Mouse (Mus musculus) hindbrain, postnatal 0 days (tissue): Measurements from ENCODE around the gene Kcnab1. TPM values are rescaled to one million over a fixed set of nuclear protein-coding genes. Genes with fewer than 3 reads are reported as not detected.

ENCODE experiments used
- ATAC-seq: fragments of 200-750 bp; cut with Nextera tagmentation; 2 replicates; pipeline ENCODE4 v1.8.0; 2017; ENCODE audit warnings: mild to moderate bottlenecking, moderate TSS enrichment, moderate library complexity
- DNase-seq: peaks from one replicate; pipeline ENCODE4 v3.0.0-alpha.2; 2015; ENCODE audit warnings: low spot score
- H3K27ac ChIP-seq: fragments of 300-500 bp; sonication (generic); 2 replicates; pipeline ENCODE4 v1.5.1; 2014; ENCODE audit warnings: mild to moderate bottlenecking
- H3K27me3 ChIP-seq: fragments of 300-500 bp; sonication (generic); 2 replicates; pipeline ENCODE4 v1.6.1; 2014; ENCODE audit warnings: low read length, mixed read lengths; ENCODE audit not compliant: insufficient read depth
- H3K36me3 ChIP-seq: fragments of 300-500 bp; sonication (generic); 2 replicates; pipeline ENCODE4 v1.6.1; 2014; ENCODE audit warnings: low read length, mixed read lengths; ENCODE audit not compliant: insufficient read depth
- H3K4me1 ChIP-seq: fragments of 300-500 bp; sonication (generic); 2 replicates; pipeline ENCODE4 v1.6.1; 2014; ENCODE audit warnings: antibody characterized with exemption, low read length, mixed read lengths; ENCODE audit not compliant: insufficient read depth
- H3K4me2 ChIP-seq: fragments of 300-500 bp; sonication (generic); 2 replicates; pipeline ENCODE4 v1.6.1; 2014; ENCODE audit warnings: low read depth, mild to moderate bottlenecking, low read length, moderate library complexity, mixed read lengths
- H3K4me3 ChIP-seq: fragments of 300-500 bp; sonication (generic); 2 replicates; pipeline ENCODE4 v1.5.1; 2014; ENCODE audit warnings: low read length
- H3K9ac ChIP-seq: fragments of 300-500 bp; sonication (generic); replicated peaks from 2 replicates; pipeline ENCODE4 v1.6.1; 2014; ENCODE audit warnings: mild to moderate bottlenecking, low read length, moderate library complexity, mixed read lengths
- H3K9me3 ChIP-seq: fragments of 300-500 bp; sonication (generic); 2 replicates; pipeline ENCODE4 v1.6.1; 2016; ENCODE audit warnings: low read length, mixed read lengths
- CTCF ChIP-seq: IDR thresholded peaks from 2 replicates; pipeline ENCODE4 v1.5.1; 2016; ENCODE audit warnings: antibody characterized with exemption, control low read depth, low read depth
- WGBS: fragments of 180-500 bp; shearing (Covaris S2); extraction: QIAGEN DNeasy Blood & Tissue Kit; methylation state at CpG from one replicate; pipeline ENCODE4 v1.1.7; 2014; 5-methylcytosine and 5-hydroxymethylcytosine counted together
- polyA plus RNA-seq: library from polyadenylated mRNA; unstranded; fragments of >200 nt; fragmentation: Nextera tagmentation; extraction: Ambion mirVana; gene quantifications from 2 replicates; pipeline ENCODE4 v1.2.1, GENCODE M21; 2015
- total RNA-seq: library from RNA; depleted of rRNA; stranded (reverse); fragments of >200 nt; gene quantifications from 2 replicates; pipeline ENCODE4 v1.2.3, GENCODE M21; 2014

Gene Kcnab1
- total and polyA plus RNA-seq, 2 experiments from 2014 or later, result 6.3 to 11.3 TPM

DNA sequence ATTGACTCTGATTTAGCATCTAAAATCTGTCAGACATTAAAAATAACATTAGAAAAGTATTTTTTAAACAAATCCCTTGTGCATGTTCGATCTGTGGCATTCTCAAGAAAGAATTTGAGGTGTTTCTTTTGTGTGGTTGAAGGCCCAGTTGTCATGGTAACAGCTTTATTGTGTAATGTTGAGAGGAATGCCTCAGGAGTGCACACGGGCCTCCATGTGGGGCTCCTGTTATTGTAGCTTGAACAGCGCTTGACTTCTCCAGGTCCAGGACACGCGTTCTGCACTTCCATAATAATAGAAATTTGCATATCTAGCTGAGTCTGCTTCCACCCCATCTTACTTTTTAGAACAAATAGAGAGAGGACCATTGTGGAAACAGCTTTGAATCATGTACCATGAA is 36.0 kb downstream of the Kcnab1 start:
- Histone ChIP-seq H3K4me3 (no peak overlapping the region), H3K4me1 (no peaks in the 10 kb centered on the region), H3K27me3 (no peaks in the 10 kb centered on the region), H3K36me3 (no peaks in the 10 kb centered on the region), H3K9me3 (no peaks in the 10 kb centered on the region), H3K9ac (no peak overlapping the region), H3K27ac (no peak overlapping the region), H3K4me2 (no peak overlapping the region)
- 14% methylated on average over 5 of the region's 5 CpGs for WGBS
- no peak for TF ChIP-seq CTCF
- peak; percentile 47 for DNase-seq
- 0 out of 2 replicates have a peak, but pooled peaks have one; percentile 51 for ATAC-seq

DNA sequence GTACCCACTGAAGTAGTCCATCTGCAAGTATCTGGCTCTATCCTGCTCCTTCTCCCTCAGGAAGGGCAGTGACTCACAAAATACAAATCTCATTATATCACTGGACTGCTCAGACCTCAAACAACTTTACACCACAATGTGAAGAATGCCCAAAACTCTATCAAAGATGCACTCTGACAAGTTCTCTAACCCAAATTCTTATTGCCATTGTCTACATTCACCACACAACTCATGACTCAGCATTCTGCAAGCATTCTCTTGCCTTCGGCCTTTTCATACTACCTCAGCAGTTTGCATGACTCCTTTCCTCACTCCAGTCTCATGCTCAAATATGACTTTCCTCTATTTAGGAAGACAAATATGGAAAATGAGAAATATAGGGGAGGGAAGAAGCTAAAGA is 42.6 kb downstream of the Kcnab1 start:
- no peak for DNase-seq
- no peak overlapping the region for H3K4me3 ChIP-seq
- H3K27ac ChIP-seq, result no peak overlapping the region
- H3K9ac ChIP-seq, result no peak overlapping the region
- H3K4me2 ChIP-seq, result no peak overlapping the region
- no peaks in the 10 kb centered on the region for H3K27me3 ChIP-seq
- no peak for ATAC-seq
- no peaks in the 10 kb centered on the region for H3K36me3 ChIP-seq
- H3K9me3 ChIP-seq, result no peaks in the 10 kb centered on the region
- WGBS, result 81% methylated on average over 1 of the region's 1 CpGs
- no peaks in the 10 kb centered on the region for H3K4me1 ChIP-seq
- TF ChIP-seq CTCF, result no peak

DNA sequence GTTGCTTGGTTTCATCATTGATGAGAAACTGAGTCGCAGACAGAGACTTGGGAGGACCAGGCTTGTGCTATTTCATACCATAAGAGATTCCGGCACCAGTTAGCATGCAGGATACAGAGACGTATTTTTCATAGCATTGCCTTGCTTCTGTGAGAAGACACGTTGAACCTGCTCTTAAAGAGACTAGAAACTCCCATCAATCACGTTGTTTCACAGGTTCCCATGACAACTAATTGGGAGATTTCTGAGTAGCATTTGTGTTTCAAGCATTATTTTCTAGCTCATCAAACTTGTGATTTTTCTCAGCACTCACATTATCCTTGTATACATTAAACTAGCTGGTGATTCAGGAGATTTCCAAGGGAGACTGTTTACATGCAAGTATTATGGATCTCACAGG is 63.8 kb downstream of the Kcnab1 start:
- TF ChIP-seq CTCF, result no peak
- 61% methylated on average over 5 of the region's 5 CpGs for WGBS
- peak; percentile 17 for DNase-seq

DNA sequence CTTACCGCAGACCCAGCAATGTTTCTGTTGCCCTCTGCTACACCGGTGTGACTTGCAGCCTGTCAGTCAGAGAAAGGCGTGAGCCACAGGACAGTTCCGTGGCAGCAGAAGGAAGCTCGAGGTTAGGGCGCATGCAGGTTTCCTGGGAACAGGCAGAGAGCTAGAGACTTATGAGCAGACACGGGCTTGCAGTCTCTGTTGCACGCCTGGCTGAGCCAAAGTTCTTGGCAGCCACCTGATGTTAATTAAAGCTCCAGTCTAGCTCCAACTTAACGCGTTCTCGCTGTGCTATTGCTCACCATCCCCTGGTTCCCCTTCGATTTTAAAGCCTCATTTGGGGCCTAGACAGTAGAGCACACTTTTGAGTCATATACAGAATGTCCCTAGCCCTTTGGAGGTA is 65.4 kb downstream of the Kcnab1 start:
- Histone ChIP-seq H3K9me3 (no peaks in the 10 kb centered on the region), H3K27ac (no peak overlapping the region), H3K4me3 (no peak overlapping the region), H3K4me2 (no peak overlapping the region), H3K27me3 (no peaks in the 10 kb centered on the region), H3K36me3 (no peaks in the 10 kb centered on the region), H3K4me1 (no peaks in the 10 kb centered on the region), H3K9ac (no peak overlapping the region)
- no peak for TF ChIP-seq CTCF
- 58% methylated on average over 12 of the region's 12 CpGs for WGBS
- ATAC-seq, result 0 out of 2 replicates have a peak, but pooled peaks have one; percentile 18
- DNase-seq, result peak; percentile 53

More for the DNA sequence above, 63.8 kb downstream of the Kcnab1 start:
- no peak for ATAC-seq
- H3K27ac ChIP-seq, result no peak overlapping the region
- H3K4me3 ChIP-seq, result no peak overlapping the region
- no peak overlapping the region for H3K4me2 ChIP-seq
- H3K4me1 ChIP-seq, result no peaks in the 10 kb centered on the region
- no peaks in the 10 kb centered on the region for H3K9me3 ChIP-seq
- H3K36me3 ChIP-seq, result no peaks in the 10 kb centered on the region
- H3K9ac ChIP-seq, result no peak overlapping the region
- no peaks in the 10 kb centered on the region for H3K27me3 ChIP-seq

DNA sequence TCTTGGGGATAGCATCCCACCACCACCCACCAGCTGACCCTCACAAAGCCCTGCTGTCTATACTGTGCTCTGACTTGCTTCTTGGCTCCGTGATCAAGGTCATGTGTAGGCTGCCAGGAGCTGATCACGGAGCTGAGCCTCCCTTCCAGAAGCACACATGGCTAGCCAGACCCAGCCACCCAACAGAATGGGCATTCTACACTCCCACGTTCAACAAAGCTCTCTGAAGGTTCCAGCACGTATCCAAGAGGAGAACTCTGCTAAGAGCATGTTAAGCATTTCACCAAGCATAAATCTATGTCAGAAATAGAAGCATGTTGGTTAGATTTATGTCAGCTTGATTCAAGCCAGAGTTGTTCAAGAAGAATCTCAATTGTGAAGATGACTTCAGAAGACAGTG is 66.6 kb downstream of the Kcnab1 start:
- 78% methylated on average over 4 of the region's 4 CpGs for WGBS
- Histone ChIP-seq H3K4me3 (no peak overlapping the region), H3K27ac (no peak overlapping the region), H3K4me2 (no peak overlapping the region), H3K9ac (no peak overlapping the region), H3K27me3 (no peaks in the 10 kb centered on the region), H3K9me3 (no peaks in the 10 kb centered on the region), H3K4me1 (no peaks in the 10 kb centered on the region), H3K36me3 (no peaks in the 10 kb centered on the region)
- ATAC-seq (no peak), DNase-seq (no peak)
- TF ChIP-seq CTCF, result no peak

DNA sequence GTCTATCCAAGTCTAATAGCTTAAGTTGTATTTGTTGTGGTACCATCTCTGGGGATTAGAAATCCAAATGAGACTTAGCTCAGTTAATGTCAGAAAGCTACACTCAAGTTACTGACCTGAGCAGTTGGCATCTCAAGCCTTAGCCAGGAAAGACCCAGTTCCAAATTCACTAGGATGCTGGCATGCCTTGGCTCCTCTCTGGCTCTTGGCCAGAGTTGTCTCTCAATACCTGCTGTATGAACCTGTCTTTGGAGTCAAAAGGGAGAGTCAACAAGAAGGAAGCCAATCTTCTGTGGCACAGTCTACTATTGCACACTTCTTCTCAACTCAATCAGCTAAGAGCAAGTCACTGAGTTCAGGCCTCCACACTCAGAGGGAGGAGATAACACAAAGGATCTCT is 67.7 kb downstream of the Kcnab1 start:
- no peaks in the 10 kb centered on the region for H3K27me3 ChIP-seq
- no peak overlapping the region for H3K4me3 ChIP-seq
- H3K36me3 ChIP-seq, result no peaks in the 10 kb centered on the region
- H3K4me2 ChIP-seq, result no peak overlapping the region
- DNase-seq, result no peak
- no peak for TF ChIP-seq CTCF
- H3K27ac ChIP-seq, result no peak overlapping the region
- H3K9me3 ChIP-seq, result no peaks in the 10 kb centered on the region
- no peak overlapping the region for H3K9ac ChIP-seq
- ATAC-seq, result no peak
- no peaks in the 10 kb centered on the region for H3K4me1 ChIP-seq

DNA sequence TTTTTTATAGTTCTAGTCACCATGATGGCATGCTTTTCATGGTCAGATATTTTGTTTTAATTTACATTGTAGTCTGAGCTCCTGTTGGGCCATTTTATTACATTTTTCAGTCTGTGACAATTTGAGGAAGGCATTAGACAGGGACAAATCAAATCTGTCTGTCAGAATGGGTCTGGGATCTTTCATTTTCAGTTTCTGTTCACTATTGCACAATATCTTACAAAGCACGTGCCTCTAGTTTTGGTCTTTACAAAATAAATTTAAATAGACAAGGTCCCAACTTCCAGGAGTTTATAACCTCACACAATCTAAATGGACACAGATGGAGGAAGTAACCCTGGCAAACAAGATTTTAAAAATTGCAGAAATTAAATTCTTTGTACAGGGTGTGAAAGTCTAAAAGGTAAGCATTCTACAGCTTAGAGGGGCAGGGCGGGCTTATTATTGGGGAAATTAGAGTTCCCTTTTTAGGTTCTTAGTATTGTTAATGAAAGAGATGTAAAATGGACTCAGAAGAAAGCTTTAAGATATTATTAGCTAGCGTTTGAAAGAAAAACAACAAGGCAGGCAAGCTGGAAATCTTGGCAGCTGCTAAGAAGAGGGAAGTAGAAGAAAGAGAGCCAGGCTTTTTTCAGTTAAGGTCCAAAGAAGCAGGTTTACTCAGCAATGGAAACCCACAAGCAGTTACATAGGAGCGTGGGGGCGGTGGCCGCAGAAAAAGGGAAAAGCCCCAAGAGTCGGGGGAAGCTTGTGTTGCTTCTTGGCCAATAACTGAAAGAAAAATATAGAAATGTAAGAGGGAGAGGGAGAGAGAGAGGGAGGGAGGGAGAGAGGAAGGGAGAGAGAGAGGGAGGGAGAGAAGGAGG is 78.9 kb downstream of the Kcnab1 start:
- Histone ChIP-seq H3K9ac (no peak overlapping the region), H3K4me1 (no peaks in the 10 kb centered on the region), H3K4me3 (no peak overlapping the region), H3K36me3 (no peaks in the 10 kb centered on the region), H3K27ac (no peak overlapping the region), H3K4me2 (no peak overlapping the region), H3K9me3 (no peaks in the 10 kb centered on the region), H3K27me3 (no peaks in the 10 kb centered on the region)
- DNase-seq (no peak), ATAC-seq (no peak)
- no peak for TF ChIP-seq CTCF
- 62% methylated on average over 7 of the region's 7 CpGs for WGBS
